Mouse (Mus musculus) lung, postnatal 0 days (tissue): ENCODE data around the gene Basp1.

Source experiments
- CTCF ChIP-seq: IDR thresholded peaks from 2 replicates; pipeline ENCODE4 v1.5.1; 2016; ENCODE audit warnings: antibody characterized with exemption, mild to moderate bottlenecking
- EP300 ChIP-seq: IDR thresholded peaks from 2 replicates; pipeline ENCODE4 v1.6.1; 2016; ENCODE audit warnings: antibody characterized with exemption, mild to moderate bottlenecking, control low read depth

- no peak for TF ChIP-seq CTCF
- no peak for TF ChIP-seq EP300
Measured at GRCm38 (mm10) chr15:25402001-25402400, 11.6 kb downstream of the Basp1 start.
